Mouse (Mus musculus) inflammation-experienced regulatory T-cells, adult 6 months (primary cell): ENCODE measurements at regions not wholly inside any gene's neighbourhood (a gene's known extent, or its start where the extent isn't known, plus 50 kb on each side); places are given as distances from the start of the nearest gene placed in this dataset.

Experiments used
- ATAC-seq: one replicate; pipeline ENCODE4 v1.8.0; 2017

DNA sequence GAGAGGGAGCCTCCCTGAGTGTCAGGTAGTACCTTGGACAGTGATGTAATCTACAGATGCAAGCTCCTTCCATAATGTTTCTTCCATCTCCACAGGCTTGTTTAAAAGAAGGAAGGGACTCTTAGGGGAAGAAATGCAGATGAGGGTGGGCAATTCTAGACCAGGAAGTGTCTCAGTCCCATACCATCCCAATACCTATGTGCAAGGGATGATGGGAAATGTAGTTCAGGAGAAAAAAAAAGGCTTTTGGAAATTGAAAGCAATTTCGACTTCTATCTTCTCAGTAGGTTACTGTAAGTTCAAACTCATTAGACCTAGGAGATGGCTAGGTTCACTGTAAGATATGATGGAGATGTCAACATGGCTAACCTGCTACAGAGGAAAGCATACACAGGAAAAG is 68.3 kb downstream of the Cd83 start:
- ATAC-seq, result no peak

DNA sequence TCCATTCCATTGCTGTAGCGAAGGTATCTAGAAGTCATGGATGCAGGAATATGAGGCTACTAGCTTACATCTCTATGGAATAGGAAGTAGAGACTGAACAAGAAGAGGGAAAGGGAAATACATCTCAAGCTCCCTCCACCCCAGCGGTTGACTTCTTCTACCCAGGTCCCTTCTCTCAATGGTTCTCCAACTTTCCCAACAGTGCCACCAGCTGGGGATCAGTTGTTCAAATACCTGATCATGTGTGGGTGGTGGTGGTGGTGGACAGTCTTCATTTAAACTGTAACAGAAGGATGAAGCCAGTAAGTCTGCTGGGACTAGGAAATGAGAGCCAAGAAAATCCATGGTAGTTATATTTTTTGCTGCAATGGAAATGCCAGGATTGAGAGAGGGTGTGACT is 70.4 kb downstream of the Cd83 start:
- no peak for ATAC-seq

DNA sequence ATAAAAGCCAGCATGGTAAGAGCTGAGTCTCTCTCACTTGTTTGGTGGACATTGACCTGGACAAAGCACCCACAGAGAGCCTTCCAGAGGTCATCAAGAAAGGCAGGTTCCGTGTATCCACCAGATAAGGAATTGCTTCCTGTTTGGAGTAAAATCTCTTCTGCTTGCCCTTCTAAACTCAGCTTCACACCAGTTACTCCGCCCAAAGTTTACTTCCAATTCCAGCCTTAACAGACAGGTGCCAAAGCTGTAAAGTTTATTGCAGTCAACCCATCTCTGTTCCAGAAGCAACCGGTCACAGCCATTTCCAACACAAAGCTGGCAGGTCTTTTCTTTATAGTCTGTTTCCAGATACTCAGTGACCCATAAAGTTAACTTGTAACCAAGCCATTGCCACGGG is 76.4 kb downstream of the Cd83 start:
- no peak for ATAC-seq

DNA sequence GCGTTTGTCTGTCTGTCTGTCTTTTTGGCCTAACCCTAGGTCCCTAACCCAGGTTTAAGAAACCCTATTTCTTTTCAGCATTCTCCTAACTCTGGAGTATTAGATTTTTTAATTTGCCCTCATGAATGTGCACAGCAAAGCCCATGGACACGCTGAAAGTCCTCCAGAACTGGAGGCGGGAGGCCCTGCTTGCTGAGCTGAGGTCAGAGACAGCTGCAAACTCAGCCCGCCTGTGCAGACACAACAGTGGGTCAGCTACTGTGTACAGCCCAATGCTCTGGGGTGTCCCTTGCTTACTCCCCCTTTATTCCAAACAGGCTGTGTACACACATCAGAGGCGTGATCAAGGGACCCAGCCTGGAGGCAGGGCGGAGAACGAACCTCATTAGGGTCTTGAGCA is 76.8 kb downstream of the Cd83 start:
- no peak for ATAC-seq

DNA sequence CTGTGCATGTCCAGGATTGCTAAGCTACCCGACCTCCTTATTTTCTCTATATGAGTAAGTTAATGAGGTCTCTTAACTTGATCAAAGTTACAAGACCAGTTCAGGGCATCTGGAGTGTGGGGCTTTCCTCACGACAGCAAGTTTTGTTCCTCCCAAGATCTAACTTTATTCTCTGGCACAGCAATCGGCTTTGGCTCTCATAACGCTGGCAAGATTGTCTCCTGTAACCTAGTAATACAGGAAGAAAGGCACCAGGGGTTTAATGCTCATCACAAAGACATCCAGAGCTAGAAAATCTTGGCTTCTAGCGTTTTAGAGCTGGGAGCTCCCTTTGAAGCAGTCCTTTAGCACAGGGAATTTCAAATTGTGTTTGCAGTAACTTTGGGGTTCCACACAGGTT is 77.5 kb downstream of the Cd83 start:
- ATAC-seq, result no peak

DNA sequence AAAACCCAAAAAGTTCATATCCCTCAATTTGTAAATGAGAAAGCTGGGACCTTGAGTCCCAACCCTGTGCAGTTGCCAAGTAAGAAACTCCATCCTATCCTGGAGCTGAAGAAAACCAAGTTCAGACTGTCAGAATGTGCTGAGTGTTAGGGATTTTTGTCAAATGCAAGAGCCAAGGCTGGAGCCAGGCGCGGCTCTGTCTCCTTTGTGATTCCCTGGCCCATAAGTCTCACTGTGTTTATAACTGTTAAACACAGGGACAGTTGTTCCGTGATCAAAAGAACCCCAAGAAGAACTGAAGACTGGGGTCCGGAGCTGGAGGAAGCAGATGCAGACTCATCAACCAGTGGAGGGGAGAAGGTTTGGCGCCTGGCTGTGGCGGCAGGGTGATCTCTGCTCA is 78.0 kb downstream of the Cd83 start:
- no peak for ATAC-seq

DNA sequence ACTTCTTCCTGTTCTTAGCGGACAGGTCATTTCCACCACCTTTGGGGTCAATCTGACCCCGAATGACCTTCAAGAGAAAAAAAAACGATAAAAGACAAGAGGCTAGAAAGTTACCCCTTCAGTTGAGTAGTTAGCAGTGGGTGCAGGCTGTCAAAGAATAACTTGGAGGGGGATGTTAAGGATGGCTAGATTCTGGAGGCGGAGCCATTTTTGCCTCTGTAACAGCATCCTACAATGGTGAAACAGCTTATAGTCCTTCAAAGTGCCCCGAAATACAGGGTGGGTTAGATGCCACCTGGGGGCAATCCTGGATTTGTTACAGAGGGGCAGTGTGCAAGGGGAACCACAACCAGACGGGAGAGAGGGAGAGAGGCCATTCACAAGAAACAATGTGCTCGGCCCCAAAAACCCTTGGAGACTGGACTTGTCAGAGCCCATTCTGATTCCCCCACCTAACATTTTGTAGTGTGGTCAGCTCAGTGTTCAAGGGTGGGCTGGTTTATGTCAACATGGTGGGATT is 79.1 kb downstream of the Cd83 start:
- ATAC-seq, result no peak

DNA sequence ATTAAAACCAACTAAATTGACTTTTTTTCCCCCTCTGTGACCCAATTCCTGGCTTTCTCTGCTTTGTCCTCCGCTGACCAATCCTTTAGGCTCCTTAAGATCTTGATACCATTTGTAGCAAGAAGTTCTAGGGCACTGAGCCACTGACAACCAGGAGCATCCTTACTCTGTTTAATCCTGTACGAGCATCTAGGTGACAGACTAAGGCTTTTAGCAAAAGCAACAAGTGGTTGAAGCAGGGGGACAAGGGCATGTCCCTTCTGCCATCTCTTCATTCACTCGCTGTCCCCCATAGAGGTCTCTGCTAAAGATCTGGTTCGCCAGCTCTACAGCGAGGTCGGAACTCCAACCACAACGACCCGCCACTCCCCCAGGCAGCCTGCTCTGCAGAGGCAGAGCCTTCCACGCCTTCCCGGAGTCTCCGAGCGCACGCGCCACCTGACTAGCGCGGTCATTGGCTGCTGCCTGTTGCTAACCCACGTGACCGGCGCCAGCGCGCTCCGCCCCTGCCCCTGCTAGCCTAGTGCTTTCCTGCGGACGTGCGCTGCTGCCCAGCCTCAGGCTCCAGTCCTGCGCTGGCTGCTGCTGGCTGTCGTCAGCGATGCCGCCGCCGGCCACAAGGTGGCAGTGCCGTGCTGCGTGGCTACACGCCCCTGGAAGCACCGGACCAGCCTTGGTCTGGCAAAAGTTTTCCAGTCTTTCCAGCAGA is 79.7 kb downstream of the Cd83 start:
- peak; percentile 98 for ATAC-seq

DNA sequence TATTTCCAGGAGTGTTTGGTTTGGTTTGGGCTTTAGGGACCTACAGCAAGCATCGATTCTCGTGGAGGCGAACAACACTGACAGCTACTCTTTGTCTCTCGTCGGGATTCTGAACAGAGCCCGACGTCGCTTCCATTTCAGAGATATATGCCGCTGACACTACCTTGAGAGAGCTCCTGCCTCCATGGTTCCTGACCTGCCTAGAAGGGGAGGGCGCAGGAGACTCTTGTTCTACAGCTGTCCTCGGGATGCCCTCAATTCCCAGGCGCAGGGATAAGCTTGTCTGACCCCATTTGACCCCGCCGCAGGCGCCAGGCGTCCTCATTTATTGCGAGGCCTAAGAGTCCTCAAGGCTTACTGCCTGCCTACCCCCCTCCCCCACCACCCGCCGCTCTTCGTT is 80.5 kb downstream of the Cd83 start:
- no peak for ATAC-seq

DNA sequence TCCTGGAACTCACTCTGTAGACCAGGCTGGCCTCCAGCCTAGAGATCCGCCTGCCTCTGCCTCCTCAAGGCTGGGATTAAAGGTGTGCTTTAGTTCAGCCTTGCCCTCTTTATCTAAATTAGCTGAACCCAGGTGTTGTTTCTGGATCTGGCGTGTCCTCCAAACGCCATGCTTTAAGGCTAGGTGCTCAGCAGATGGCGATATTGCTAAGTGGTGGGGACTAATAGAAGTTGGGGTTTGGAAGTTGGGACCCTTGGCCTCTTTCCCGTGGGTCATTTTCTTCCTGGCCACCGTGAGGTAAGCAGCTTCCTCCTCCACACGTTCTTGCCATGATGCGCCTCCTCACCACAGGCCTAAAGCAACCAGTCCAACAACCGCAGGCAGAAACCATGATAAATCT is 91.3 kb downstream of the Cd83 start:
- ATAC-seq, result no peak

DNA sequence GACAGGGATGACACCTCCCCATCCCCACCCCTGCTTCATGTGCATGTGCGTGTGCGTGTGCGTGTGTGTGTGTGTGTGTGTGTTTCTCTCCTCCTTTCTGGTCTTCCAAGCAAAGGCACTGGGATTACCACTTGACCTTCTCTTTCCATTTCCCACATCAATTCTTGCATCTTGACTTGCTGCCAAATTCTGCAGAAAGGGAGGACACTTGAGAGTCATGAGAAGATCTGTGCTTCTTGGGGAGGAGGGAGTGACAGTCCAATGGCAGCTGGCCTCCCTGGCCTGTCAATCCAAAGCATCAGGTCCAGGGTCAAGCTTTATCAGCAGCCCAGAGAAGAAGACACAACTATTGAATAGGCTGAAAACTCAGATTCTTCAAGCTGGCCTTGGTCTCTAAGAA is 102.7 kb downstream of the Cd83 start:
- ATAC-seq, result no peak

DNA sequence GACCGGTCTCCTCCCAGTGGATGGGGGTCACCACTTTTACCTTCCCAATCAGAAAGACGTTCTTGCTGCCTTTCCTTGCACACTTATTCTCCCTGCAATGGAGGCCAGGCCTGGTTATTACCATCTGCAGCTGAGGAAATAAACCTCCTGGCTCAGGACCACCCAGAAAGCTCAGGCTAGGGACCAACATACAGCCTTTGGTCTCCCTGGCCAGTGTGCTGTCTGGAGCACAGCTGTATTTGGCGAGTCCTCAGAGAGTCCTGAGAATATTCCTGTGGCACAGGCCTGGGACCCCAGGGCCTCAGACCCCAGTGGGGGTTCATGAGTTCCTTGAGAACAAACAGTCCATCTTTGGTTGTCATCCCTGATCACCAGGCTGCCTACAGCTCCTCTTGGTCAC is 107.4 kb downstream of the Cd83 start:
- no peak for ATAC-seq

DNA sequence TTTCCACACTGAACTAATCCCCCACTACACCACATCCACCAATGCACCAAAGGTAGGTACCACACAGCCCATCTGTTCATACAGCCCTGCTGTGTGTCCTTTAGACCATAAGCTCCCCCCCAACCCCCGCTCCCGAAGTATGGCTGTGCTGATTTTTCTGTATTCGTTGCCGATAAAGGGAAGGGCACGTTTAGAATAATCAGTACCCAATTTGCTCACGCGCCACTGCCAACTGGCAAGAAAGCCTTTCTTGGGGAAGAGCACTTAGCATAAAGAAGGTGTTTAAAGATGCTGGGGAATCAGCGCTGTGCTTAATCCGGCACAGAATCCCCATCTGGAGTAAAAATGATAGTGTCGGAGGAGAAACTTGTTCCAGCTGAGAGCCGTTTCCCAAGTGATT is 111.4 kb downstream of the Cd83 start:
- no peak for ATAC-seq

DNA sequence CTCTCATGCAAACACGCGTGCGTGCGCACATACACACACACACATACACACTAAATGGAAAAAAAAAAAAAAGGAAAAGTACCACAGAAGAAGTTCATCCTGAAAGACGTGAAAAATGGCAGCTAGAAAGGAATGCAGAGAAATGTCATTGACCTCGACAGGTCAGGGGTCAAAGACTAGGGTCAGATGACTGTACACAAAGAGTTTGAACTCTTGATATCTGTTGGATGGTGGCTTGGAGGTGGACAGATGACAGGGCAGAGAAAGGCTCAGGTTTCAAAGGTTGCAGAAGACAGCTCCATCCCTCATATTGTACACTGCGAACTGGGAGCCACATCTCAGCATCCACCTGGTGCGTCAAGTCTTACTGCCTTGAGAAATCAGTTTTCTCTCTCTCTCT is 112.5 kb downstream of the Cd83 start:
- ATAC-seq, result no peak

DNA sequence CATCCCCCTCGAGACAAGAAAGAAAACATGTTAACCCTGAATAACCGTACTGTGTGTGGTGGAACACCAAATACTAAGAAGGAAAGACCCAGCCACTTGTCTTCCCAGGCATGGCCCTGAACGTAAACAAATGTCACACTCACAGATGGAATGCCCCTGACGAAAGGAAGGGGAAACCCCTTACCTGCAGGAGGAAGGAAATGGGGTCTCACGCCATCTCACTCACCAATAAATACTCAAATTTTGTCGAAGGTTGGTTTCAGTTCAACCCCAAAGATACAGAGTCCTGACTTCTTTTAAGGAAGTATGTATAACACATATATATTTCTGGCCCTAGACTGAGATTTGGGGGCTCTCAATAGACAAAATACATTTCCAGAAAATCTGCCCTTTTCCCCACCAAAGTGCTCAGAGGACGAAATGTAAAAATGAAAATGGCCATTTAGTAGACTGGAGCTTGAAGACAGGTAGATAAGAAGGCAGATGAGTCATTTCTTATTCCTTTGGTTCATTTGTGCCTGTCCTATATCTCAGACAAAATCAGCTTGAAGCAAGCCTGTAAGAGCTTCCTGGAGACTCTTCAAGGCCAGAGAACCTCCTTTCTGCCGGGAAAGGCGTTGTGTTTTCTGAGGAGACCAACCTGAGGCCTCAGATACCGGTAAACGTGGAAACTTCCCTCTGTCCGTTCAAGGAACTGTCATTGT is 114.1 kb downstream of the Cd83 start:
- peak; percentile 75 for ATAC-seq

DNA sequence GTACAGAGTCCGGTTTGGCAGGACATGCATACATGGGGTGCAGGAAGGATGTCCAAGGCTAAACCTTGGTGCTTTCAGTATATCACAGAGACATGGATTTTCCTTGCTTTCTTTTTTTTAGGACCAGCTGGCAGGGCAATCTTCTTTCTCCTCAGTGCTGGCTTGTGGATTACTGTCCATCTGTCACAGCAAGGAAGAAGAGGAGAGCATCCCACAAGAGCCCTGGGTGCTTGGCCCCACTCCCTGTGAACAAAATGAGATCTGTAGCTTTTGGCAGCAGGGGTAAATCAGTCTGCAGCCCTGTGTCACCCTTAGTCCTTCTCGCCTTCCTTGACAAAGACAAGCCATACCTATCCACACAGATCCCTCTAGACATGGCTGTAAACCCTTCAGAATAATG is 115.5 kb downstream of the Cd83 start:
- ATAC-seq, result no peak

DNA sequence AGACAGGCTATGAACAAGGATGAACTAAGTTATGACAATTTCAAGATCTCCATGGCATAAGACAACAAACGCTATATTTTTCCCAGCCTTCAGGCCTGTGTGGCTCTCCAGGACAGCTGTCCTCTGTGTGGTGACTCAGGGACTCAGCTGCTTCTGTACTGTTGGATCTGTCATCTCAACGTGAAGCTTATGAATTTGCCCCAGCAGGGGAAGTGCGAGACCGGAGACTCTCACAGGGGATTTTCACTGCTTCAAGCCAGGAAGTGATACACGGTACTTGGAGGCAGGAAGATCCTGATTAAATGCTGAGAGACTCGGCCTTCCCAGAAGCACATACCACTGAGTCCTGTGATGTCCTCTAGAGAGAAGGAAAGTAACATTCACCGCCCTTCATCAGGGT is 116.2 kb downstream of the Cd83 start:
- no peak for ATAC-seq

DNA sequence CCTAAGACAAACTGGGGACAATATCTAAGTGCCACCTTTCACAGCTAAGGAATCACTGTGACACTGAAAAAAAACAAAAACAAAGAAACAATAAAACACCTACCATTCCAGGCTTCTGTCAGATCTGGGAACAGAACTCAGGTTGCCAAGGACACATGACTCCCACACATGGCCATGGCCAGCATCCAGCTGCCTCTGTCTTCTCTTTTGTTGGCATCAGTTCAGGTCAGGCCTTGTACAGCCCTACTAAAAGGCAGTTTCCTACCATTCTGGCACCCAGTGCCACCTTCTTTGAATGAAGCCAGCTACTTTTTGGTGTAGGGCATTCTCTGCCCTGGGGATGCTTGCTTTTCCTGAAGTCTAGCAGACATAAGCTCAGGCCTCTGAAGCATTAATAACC is 118.8 kb downstream of the Cd83 start:
- no peak for ATAC-seq

DNA sequence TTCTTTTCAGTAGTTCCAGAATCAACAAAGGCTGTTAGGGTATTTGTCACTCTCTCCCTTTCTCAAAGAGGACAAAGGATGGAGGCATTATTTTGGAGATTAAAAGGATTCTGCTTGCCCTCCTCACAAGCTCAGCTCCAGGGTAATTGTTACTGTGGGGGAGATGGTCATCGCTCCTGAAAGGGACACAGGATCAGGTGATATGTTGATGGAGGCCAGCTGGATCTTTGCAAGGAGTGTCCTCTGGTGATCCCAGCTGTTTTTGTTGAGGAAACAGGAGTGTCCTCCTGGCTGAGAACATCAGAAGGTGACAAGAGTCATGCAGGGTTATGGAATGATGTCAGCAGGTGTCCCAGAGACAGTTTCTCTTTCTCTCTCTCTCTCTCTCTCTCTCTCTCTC is 119.7 kb downstream of the Cd83 start:
- ATAC-seq, result no peak

DNA sequence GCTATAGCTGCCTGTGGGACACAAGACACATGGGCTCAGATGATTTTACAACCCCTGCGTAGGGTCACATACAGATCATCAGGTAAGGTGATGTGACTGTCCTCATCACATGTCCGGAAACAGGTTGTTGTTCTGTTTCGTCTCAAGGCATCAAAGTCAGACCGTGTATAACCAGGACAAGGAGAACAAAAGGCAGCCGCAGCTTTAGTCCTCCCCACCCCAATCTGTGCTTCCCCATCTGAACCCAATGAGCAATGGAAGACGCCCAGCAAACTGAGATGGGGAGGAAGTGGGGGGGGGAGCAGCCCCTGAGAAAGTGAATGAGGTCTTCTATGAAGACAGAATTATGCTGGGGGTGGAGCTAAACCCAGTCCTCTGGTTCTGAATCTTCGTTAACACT is 121.7 kb downstream of the Cd83 start:
- peak; percentile 78 for ATAC-seq

DNA sequence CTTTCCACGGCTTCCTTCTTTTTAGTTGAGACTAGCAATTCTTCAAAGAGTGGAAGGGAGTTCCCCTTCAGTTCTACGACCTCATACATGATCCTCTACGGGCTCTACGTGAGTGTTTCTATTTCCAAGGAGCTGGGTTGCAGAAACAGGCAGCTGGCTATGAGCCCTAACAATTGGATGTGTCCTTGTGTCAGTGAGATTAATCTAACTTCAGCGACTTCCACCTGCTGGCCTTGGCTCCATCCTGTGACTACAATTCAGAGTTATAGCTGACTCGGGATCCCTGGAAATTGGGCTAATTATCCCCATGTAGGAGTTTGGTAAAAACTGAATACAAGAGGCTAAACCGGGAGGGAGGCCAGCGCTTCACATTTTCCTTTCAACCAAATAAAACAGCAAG is 122.8 kb downstream of the Cd83 start:
- ATAC-seq, result peak; percentile 46

DNA sequence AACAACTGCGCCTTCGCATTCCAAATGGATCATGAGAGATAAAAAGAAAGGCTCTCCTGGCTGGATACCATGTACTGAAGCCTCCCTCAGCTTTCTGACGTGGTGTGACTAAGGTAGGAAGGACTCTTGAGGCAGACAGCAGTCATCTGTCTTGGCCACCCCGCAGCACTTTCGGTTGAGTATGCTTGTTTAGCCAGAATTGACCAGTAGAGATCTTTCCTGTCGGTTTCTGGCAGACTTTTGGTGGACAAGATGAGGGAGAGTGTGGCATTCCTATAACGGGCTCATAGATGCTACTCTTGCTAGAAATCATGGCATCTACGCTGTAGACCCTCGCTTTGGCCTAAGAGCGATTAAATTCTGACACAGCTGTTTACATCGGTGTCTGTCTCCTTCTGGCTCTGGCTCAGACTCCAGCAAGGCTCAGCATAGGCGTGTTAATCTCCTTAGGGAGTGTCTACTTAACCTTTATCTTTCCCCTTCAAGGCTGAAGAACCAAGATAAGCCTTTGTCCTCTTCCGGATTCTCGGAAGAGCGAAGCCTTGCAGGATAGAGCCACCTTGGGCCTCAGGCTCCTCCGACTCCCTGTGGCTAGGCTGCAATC is 123.6 kb downstream of the Cd83 start:
- no peak for ATAC-seq

DNA sequence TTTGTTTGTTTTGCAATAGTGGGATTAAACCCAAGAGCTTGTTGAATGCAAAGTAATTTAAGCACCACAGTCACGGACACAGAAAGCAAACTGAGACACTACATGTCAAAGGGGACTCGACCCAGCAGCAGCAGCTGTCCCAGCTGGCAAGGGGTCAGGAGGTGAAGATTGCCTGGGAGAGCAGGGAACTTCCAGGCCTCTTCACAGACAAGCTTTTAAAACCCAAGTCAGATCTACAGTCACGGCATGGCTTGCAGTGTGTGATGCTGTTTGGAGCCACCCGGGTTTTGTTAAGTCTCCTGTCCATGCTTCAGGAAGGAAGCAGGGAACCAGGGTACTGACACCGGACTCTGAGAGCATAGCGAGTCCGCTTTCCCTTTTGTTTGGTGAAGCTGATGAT is 125.4 kb downstream of the Cd83 start:
- no peak for ATAC-seq

DNA sequence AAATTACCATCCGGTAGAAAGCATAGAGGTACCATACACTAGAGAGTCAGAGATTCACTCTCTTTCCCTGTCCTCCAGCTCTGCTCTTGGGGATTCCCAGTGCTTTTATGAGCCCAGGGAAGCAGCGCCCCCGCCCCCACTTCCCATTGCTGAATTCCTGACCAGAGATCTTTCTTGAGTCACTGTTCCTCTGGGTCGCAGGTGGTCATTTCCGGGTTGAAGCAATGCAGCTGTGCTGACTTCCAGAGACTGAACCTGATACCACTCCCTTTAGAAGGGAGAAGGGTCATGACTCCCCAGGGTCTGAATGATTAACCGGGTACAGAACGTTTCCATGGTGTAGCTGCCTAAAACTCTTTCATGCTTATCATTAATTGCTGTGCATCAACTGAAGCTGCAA is 128.9 kb downstream of the Cd83 start:
- no peak for ATAC-seq
